Mouse (Mus musculus): Measurements from ENCODE around the gene Pes1. TPM values are rescaled to one million over a fixed set of nuclear protein-coding genes. Genes with fewer than 3 reads are reported as not detected.

Gene Pes1
- polyA plus RNA-seq, 1 experiment, result 57.9 TPM

DNA sequence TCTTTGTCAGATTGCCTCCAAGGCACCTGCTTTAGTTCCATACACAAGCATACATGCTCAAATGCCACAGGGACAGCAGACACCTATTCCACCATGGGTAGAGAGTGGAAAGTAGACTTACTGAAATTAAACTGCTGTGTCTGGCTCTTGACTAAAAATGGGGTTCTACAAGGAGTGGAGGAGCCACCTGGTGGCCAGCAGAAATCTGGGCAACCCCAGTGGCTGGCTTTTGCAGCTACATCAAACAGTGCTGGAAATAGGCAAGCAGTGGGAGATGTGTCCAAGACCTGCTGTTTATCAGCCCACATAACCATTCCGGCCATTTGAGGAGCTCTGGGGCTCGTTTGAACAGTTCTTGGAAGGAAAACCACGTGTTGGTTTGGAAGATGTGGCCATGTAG is 6.1 kb downstream of the Pes1 start:
- DNase-seq (ENCODE audit: low read depth), result no peak
- TF ChIP-seq CTCF (IDR thresholded peaks at IDR 0.05; ENCODE audit: borderline replicate concordance, extremely low read depth, insufficient read depth, insufficient read length) (peak; percentile 24; the same call in 1 of the 2 replicates), POLR2A (IDR thresholded peaks at IDR 0.05; ENCODE audit: borderline replicate concordance, extremely low read depth, insufficient read depth, insufficient read length, poor library complexity, severe bottlenecking) (no peak)

DNA sequence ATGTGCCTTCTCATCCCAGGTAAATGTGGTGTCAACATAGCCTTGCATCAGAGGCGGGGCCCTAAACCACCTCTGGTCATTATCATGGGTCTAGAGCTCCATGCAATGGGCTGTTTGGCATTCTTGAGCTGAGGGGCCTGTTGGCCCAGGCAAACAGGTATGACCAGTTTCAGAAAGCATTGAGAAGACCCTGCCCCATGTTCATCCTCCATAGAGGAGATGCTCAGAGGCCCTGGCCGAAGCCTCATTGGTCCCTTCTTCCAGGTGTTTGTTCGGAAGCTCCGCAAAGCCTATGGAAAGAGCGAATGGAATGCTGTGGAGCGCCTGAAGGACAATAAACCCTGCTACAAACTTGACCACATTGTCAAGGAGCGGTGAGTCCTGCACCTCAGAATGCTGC is 6.6 kb downstream of the Pes1 start:
- TF ChIP-seq CTCF (IDR thresholded peaks at IDR 0.05; ENCODE audit: borderline replicate concordance, extremely low read depth, insufficient read depth, insufficient read length) (no peak), POLR2A (IDR thresholded peaks at IDR 0.05; ENCODE audit: borderline replicate concordance, extremely low read depth, insufficient read depth, insufficient read length, poor library complexity, severe bottlenecking) (no peak)
- DNase-seq (ENCODE audit: low read depth), result no peak

- no peak for DNase-seq (ENCODE audit: low read depth)
- TF ChIP-seq POLR2A (IDR thresholded peaks at IDR 0.05; ENCODE audit: borderline replicate concordance, extremely low read depth, insufficient read depth, insufficient read length, poor library complexity, severe bottlenecking), result no peak
- no peak for TF ChIP-seq CTCF (IDR thresholded peaks at IDR 0.05; ENCODE audit: borderline replicate concordance, extremely low read depth, insufficient read depth, insufficient read length)
Observed at GRCm38 (mm10) chr11:3973081-3973480, 9.3 kb downstream of the Pes1 start.

- TF ChIP-seq CTCF (IDR thresholded peaks at IDR 0.05; ENCODE audit: borderline replicate concordance, extremely low read depth, insufficient read depth, insufficient read length) (no peak), POLR2A (IDR thresholded peaks at IDR 0.05; ENCODE audit: borderline replicate concordance, extremely low read depth, insufficient read depth, insufficient read length, poor library complexity, severe bottlenecking) (no peak)
- no peak for DNase-seq (ENCODE audit: low read depth)
Observed at GRCm38 (mm10) chr11:3974311-3974710, 10.5 kb downstream of the Pes1 start.

DNA sequence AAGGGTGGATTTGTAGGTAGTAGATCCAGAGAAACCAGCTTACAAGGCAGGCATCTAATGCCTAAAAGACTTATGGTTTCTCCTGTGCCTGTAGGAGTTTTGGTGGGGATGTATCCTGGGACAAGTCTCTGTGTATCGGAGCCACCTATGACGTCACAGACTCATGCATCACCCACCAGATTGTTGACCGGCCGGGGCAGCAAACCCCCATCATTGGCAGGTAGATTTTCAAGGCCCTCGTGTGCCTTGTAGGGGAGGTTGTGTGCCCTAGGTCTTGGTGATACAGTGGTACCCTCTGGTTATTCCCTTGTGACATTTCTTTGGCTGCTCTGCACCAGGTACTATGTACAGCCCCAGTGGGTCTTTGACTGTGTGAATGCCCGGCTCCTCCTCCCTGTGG is 12.9 kb downstream of the Pes1 start, which contains the start of gene 4930556J24Rik:
Gene 4930556J24Rik, minus strand, starts transcription at position 101 of the 400 bp plus-strand sequence.
- no peak for DNase-seq (ENCODE audit: low read depth)
- TF ChIP-seq POLR2A (IDR thresholded peaks at IDR 0.05; ENCODE audit: borderline replicate concordance, extremely low read depth, insufficient read depth, insufficient read length, poor library complexity, severe bottlenecking) (no peak), CTCF (IDR thresholded peaks at IDR 0.05; ENCODE audit: borderline replicate concordance, extremely low read depth, insufficient read depth, insufficient read length) (no peak)

DNA sequence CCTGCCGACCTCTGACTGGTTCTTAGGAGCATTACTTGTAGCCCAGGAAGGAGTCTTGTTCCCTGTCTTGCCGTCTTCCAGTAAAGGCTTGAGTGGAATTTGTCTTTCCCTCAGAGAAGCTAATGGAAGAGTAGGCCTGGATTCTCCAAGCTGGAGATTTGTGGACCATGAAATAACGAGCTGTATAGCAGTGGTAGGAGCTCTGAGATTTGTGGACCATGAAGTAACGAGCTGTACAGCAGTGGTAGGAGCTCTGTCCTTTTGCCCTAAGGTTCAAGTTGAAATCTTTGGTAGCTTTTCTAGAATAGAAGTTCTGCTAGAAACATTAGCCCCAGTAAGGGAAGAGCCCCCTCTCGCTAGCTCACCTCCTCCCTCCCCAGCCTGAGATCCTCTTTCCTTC is 14.6 kb downstream of the Pes1 start:
- TF ChIP-seq POLR2A (IDR thresholded peaks at IDR 0.05; ENCODE audit: borderline replicate concordance, extremely low read depth, insufficient read depth, insufficient read length, poor library complexity, severe bottlenecking) (no peak), CTCF (IDR thresholded peaks at IDR 0.05; ENCODE audit: borderline replicate concordance, extremely low read depth, insufficient read depth, insufficient read length) (no peak)
- no peak for DNase-seq (ENCODE audit: low read depth)

DNA sequence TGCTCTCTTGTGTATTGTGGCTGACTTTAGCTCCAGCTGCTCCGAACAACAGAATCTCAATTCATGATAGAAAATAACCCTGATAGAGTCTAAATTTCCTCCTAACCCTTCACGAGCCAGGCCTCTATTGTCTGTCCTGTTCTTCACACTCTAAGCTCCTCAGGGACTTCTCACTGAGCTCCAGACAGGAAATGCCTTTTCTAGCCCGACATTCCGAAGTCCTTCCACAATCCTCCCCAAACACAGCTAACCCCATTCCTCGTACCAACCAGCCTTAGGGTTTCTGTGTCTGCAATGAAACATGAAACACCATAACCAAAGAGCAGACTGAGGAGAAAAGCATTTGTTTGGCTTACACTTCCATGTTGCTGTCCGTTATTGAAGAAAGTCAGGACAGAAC is 17.8 kb downstream of the Pes1 start:
- DNase-seq (ENCODE audit: low read depth), result no peak
- no peak for TF ChIP-seq POLR2A (IDR thresholded peaks at IDR 0.05; ENCODE audit: borderline replicate concordance, extremely low read depth, insufficient read depth, insufficient read length, poor library complexity, severe bottlenecking)
- no peak for TF ChIP-seq CTCF (IDR thresholded peaks at IDR 0.05; ENCODE audit: borderline replicate concordance, extremely low read depth, insufficient read depth, insufficient read length)

DNA sequence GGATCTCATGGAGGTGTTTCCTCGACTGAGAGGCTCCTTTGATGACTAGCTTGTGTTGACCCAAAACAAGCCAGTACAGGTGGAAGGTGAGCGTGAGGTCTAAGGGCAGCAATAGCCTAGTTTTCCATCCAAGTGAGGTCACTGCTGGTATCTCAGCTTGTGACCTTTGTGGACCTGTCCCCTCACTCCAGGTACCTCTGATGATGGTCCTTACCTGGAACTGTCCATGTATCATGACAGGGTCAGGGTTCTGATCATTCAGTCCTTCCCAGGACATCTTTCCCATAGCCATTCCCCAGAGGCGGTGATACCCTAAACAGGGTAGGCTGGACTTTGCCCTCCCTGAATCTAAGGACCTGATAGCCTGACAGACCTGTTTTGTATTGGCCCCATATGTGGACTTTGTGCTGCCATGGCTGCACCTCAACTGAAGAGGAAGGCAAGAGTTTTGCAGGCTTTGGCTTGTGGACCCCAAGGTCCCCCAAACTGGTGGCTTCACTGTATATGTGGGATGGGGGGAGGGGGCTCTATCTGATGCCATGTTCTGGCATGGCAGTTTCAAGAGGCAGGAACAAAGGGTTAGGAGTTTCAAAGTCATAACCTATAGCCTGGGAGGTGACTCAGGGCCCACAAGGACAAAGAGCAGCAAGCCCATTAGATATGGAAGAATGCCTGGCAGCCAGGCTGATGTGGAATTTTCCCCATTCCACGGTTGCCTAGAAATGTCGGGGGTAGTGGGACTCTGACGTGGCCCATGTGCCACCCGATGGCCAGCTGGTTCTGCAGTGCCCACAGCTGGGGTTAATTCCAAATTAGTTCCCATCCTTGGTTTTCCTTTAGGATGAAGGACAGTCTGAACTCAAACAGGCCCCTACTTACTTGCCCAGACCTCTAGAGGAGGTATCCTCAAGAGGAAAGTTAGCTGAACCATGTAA is 18.8 kb downstream of the Pes1 start:
- no peak for DNase-seq (ENCODE audit: low read depth)
- TF ChIP-seq CTCF (IDR thresholded peaks at IDR 0.05; ENCODE audit: borderline replicate concordance, extremely low read depth, insufficient read depth, insufficient read length) (no peak), POLR2A (IDR thresholded peaks at IDR 0.05; ENCODE audit: borderline replicate concordance, extremely low read depth, insufficient read depth, insufficient read length, poor library complexity, severe bottlenecking) (no peak)

- TF ChIP-seq CTCF (IDR thresholded peaks at IDR 0.05; ENCODE audit: borderline replicate concordance, extremely low read depth, insufficient read depth, insufficient read length) (no peak), POLR2A (IDR thresholded peaks at IDR 0.05; ENCODE audit: borderline replicate concordance, extremely low read depth, insufficient read depth, insufficient read length, poor library complexity, severe bottlenecking) (no peak)
- DNase-seq (ENCODE audit: low read depth), result peak; percentile 39
Observed at GRCm38 (mm10) chr11:3983291-3983862, 19.6 kb downstream of the Pes1 start, which contains the start of gene Gal3st1. TSS of gene Gal3st1 (plus strand) at chr11:3983636.

DNA sequence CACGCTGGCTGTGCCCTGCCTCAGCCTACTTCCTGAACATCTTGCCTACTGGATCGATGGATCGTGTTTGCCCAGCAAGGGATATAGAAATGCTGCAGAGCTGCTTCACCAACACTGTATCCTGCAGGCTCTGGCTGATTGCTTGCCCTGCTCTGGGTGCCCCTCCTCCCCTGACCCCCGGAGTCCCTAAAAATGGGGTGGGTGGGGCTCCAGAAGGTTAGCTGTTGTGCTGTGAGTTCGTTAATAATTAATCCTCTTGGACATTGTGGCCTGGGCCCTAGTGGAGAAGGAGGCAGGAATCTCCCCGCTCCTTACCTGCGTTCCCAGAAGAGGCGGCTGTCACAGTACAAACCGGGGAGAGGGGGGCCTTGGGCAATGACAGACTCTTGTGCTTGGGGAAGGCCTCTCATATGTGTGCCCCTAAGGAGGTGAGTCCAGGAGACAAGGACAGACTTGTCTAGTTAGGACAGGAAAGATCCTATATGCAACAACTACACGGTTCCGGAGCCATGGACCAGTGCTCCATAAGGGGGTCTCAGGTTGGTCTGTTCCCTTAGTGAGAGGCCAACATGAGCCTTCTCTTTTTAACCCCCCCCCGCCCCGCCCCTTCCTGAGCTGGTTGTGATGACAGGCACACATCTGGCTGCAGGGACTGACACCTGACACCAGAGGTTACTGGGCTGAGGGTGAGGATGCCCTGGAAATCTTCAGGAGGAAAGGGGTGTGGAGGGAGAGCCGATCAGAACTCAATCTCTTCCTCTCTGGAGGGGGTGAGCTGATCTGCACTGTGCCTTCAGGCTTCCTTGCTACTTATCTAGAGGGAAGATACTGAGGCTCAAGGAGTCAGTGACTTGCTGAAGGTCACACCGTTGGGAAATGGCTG is 20.3 kb downstream of the Pes1 start:
- peak; percentile 5 for DNase-seq (ENCODE audit: low read depth)
- TF ChIP-seq CTCF (IDR thresholded peaks at IDR 0.05; ENCODE audit: borderline replicate concordance, extremely low read depth, insufficient read depth, insufficient read length) (no peak), POLR2A (IDR thresholded peaks at IDR 0.05; ENCODE audit: borderline replicate concordance, extremely low read depth, insufficient read depth, insufficient read length, poor library complexity, severe bottlenecking) (no peak)

DNA sequence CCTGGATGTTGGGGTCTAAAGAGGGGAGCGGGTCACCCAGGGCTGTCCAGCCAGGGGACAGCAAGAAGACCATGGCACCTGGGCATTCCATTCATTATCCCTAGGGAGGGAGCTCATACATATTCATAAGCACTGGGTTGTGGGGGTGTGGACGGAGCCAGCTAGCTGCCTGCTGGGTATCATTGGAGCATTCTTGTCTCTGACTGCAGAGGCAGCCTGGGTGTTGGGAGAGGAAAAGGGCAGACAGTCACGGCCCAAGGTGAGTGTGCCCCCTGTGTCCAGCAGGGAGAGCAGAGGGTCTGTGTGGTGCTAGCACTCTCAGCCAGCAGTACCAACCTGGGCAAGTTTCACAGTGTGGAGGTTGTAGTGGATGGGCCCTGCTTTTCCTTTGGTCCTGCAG is 26.0 kb downstream of the Pes1 start:
- TF ChIP-seq POLR2A (IDR thresholded peaks at IDR 0.05; ENCODE audit: borderline replicate concordance, extremely low read depth, insufficient read depth, insufficient read length, poor library complexity, severe bottlenecking), result no peak
- TF ChIP-seq CTCF (IDR thresholded peaks at IDR 0.05; ENCODE audit: borderline replicate concordance, extremely low read depth, insufficient read depth, insufficient read length), result no peak
- no peak for DNase-seq (ENCODE audit: low read depth)

Data from brain, embryonic 14.5 days (tissue).